Mouse (Mus musculus) ES-Bruce4 (cell line): Measurements from ENCODE around the gene Zfp174.
A peak's percentile ranks its signal among the peaks of the same experiment; 100 is the strongest.

ENCODE experiments used
- CTCF ChIP-seq: IDR thresholded peaks from one replicate; pipeline ENCODE4 v1.8.1; 2011; ENCODE audit warnings: low read depth, low read length
- EP300 ChIP-seq: IDR thresholded peaks from 2 replicates; pipeline ENCODE4 v1.6.1; 2011; ENCODE audit warnings: low read depth, low read length; ENCODE audit not compliant: insufficient read depth
- POLR2A ChIP-seq: IDR thresholded peaks from one replicate; pipeline ENCODE4 v1.8.1; 2011; ENCODE audit warnings: low read length; ENCODE audit not compliant: insufficient read depth

GRCm38 (mm10) chr16:3846711-3847518 lies at the start of gene Zfp174:
- TF ChIP-seq CTCF = no peak
- peak; percentile 45 for TF ChIP-seq POLR2A
- no peak for TF ChIP-seq EP300
